Mouse (Mus musculus) heart, postnatal 0 days (tissue): ENCODE measurements around the gene Mef2a. TPM values are rescaled to one million over a fixed set of nuclear protein-coding genes. Genes with fewer than 3 reads are reported as not detected.

Experiments
- ATAC-seq: fragments of 200-750 bp; cut with Nextera tagmentation; 2 replicates; pipeline ENCODE4 v1.8.0; 2017; ENCODE audit warnings: low read depth, moderate number of reproducible peaks, moderate library complexity; ENCODE audit not compliant: insufficient read depth
- DNase-seq: peaks from one replicate; pipeline ENCODE4 v3.0.0-alpha.2; 2016; ENCODE audit warnings: low spot score
- H3K27ac ChIP-seq: fragments of 300-500 bp; sonication (generic); 2 replicates; pipeline ENCODE4 v1.5.1; 2014; ENCODE audit warnings: low read depth, mild to moderate bottlenecking
- H3K27me3 ChIP-seq: fragments of 300-500 bp; sonication (generic); 2 replicates; pipeline ENCODE4 v1.6.1; 2014; ENCODE audit warnings: low read length, mixed read lengths; ENCODE audit not compliant: control insufficient read depth, insufficient read depth
- H3K36me3 ChIP-seq: fragments of 300-500 bp; sonication (generic); replicated peaks from 2 replicates; pipeline ENCODE4 v1.6.1; 2014; ENCODE audit warnings: low read length, mixed read lengths; ENCODE audit not compliant: control insufficient read depth, insufficient read depth
- H3K4me1 ChIP-seq: fragments of 300-500 bp; sonication (generic); 2 replicates; pipeline ENCODE4 v1.6.1; 2014; ENCODE audit warnings: antibody characterized with exemption; ENCODE audit not compliant: control insufficient read depth, insufficient read depth
- H3K4me2 ChIP-seq: fragments of 300-500 bp; sonication (generic); 2 replicates; pipeline ENCODE4 v1.6.1; 2014; ENCODE audit warnings: low read depth, mild to moderate bottlenecking, low read length, moderate library complexity
- H3K4me3 ChIP-seq: fragments of 300-500 bp; sonication (generic); 2 replicates; pipeline ENCODE4 v1.5.1; 2014; ENCODE audit warnings: low read depth, low read length
- H3K9ac ChIP-seq: fragments of 300-500 bp; sonication (generic); replicated peaks from 2 replicates; pipeline ENCODE4 v1.6.1; 2014; ENCODE audit warnings: low read depth, low read length, mixed read lengths
- H3K9me3 ChIP-seq: fragments of 300-500 bp; sonication (generic); replicated peaks from 2 replicates; pipeline ENCODE4 v1.6.1; 2016; ENCODE audit warnings: low read length; ENCODE audit not compliant: control insufficient read depth
- CTCF ChIP-seq: IDR thresholded peaks from 2 replicates; pipeline ENCODE4 v1.5.1; 2016; ENCODE audit warnings: antibody characterized with exemption, control low read depth, low read depth
- EP300 ChIP-seq: IDR thresholded peaks from 2 replicates; pipeline ENCODE4 v1.6.1; 2016; ENCODE audit warnings: antibody characterized with exemption, low read depth
- WGBS: fragments of 180-500 bp; shearing (Covaris S2); extraction: QIAGEN DNeasy Blood & Tissue Kit; methylation state at CpG from one replicate; pipeline ENCODE4 v1.1.7; 2014; 5-methylcytosine and 5-hydroxymethylcytosine counted together
- polyA plus RNA-seq: library from polyadenylated mRNA; unstranded; fragments of >200 nt; fragmentation: Nextera tagmentation; extraction: Ambion mirVana; gene quantifications from 2 replicates; pipeline ENCODE4 v1.2.1, GENCODE M21; 2015
- total RNA-seq: library from RNA; depleted of rRNA; stranded (reverse); fragments of >200 nt; gene quantifications from 2 replicates; pipeline ENCODE4 v1.2.3, GENCODE M21; 2014; ENCODE audit warnings: low replicate concordance

The Mef2a gene
- total and polyA plus RNA-seq, 2 experiments from 2014 or later = 112 to 165 TPM

DNA sequence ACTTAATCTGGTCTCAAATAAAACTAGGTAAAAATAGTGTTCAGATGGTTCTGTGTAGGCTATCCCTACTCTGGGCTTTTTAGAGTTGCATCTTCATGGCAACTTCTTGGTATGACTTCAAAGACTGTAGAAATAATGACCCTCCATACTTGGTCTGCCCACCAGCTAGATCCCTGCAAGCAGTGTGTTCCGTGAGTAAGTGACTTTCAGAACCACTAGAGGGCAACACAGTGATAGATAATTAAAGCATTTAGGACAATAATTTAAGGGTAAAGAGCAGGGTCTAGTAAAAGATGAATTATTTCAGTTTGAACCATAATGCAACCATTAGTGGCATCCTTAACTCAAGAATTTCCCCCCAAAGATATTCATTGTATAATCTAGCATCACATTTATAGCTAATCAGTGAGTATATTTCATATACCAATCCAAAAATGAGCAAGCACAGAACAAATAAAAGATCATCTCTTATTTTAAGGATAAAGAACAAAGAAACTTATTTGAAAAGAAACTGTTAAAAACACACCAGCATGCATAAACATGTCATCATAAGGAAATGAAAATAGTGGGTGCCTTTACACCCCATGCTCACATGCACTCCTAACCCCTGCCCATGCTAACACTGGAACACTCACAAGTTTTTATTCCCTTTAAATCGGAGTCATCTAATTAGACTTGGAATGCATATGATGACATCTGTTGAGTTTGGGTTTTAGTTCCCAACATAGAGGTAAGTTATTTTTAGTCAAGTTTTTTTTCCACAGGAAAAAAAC is 129.4 kb downstream of the Mef2a start:
- H3K4me3 ChIP-seq = no peak overlapping the region
- peak; percentile 40; the same call in 1 of the 2 replicates for ATAC-seq
- H3K9me3 ChIP-seq = no peaks in the 10 kb centered on the region
- H3K36me3 ChIP-seq = peaks cover 39% of the 10 kb centered on the region
- no peak overlapping the region for H3K27ac ChIP-seq
- H3K9ac ChIP-seq = no peak overlapping the region
- WGBS = 32% methylated on average over 2 of the region's 2 CpGs
- peak; percentile 51 for DNase-seq
- TF ChIP-seq CTCF = peak; percentile 63
- no peak for TF ChIP-seq EP300
- H3K4me2 ChIP-seq = no peak overlapping the region
- H3K27me3 ChIP-seq = no peaks in the 10 kb centered on the region
- H3K4me1 ChIP-seq = peaks cover 23% of the 10 kb centered on the region; the same call in 1 of the 2 replicates

DNA sequence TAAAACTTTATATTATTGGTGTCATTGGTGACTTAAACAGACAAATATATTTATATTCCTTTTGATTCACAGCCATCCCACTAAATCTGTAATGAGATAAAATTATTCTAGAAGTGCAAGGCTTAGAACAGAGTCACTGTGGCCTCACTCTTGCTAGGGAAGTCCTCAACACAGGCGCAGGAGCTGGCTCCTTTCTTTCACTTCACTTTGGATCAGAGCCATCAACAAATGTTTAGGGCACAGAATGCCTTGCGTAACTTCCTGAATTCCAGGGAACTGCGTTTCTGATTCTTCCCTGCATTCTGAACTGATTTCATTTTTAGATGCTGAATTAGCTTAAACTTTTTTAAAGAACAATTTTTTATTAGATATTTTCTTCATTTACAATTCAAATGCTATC is 130.7 kb downstream of the Mef2a start:
- DNase-seq (no peak), ATAC-seq (no peak)
- 24% methylated on average over 3 of the region's 3 CpGs for WGBS
- TF ChIP-seq EP300 = no peak
- TF ChIP-seq CTCF = no peak
- Histone ChIP-seq H3K9me3 (no peaks in the 10 kb centered on the region), H3K9ac (no peak overlapping the region), H3K27ac (peak overlapping the region; percentile 51), H3K4me3 (no peak overlapping the region), H3K4me1 (peaks cover 24% of the 10 kb centered on the region; the same call in 1 of the 2 replicates), H3K27me3 (no peaks in the 10 kb centered on the region), H3K36me3 (peaks cover 39% of the 10 kb centered on the region), H3K4me2 (no peak overlapping the region)

DNA sequence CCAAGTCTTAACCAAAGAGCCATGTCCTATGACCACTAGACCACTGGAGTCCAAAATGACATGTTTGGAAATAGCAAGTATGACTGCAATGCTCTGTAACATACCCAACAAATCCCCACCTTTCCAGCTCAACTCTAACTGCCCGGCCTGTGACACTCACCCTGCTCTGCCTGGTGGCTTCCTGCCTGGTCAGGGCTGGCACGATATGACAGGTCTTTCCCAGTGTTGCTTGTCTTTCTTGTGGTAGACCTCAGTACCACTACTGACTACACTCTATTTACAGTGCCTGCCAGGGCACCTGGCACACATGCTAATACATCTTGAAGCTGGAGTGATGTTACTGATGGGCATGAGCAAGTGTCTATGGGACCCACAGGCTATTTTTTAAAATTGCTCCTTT is 134.9 kb downstream of the Mef2a start:
- DNase-seq (no peak), ATAC-seq (no peak)
- H3K36me3 ChIP-seq = peaks cover 56% of the 10 kb centered on the region
- no peak overlapping the region for H3K9ac ChIP-seq
- peaks cover 34% of the 10 kb centered on the region for H3K4me1 ChIP-seq
- no peak overlapping the region for H3K4me2 ChIP-seq
- no peak overlapping the region for H3K4me3 ChIP-seq
- 63% methylated on average over 2 of the region's 2 CpGs for WGBS
- no peaks in the 10 kb centered on the region for H3K9me3 ChIP-seq
- H3K27ac ChIP-seq = peak overlapping the region; percentile 30; the same call in 1 of the 2 replicates
- no peak for TF ChIP-seq CTCF
- TF ChIP-seq EP300 = no peak
- no peaks in the 10 kb centered on the region for H3K27me3 ChIP-seq

DNA sequence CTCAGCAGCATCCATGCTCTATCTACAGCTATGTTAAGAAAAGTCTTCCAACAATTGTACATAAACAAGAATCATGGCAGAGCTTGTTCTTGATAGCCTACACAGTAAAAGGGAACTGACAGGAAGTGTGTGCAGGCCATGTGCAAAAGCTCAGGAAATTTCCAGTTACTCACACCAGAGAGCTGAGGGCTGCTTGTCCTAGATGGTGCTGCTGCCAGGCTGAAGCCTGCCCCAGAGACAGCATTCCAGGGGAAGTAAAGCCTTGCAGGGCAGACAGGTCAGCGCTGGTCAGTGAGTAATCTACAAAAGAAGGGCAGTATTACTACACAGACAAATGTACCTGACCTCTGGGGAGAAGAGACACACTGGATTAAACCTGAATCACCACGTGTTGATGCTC is 136.3 kb downstream of the Mef2a start:
- H3K27me3 ChIP-seq = no peaks in the 10 kb centered on the region
- no peak overlapping the region for H3K4me2 ChIP-seq
- H3K9me3 ChIP-seq = no peaks in the 10 kb centered on the region
- no peak for ATAC-seq
- DNase-seq = no peak
- H3K27ac ChIP-seq = 0 out of 2 replicates have a peak overlapping the region, but pooled peaks have one; percentile 22
- no peak for TF ChIP-seq EP300
- no peak for TF ChIP-seq CTCF
- no peak overlapping the region for H3K9ac ChIP-seq
- peaks cover 39% of the 10 kb centered on the region for H3K4me1 ChIP-seq
- 77% methylated on average over 2 of the region's 2 CpGs for WGBS
- H3K36me3 ChIP-seq = peaks cover 68% of the 10 kb centered on the region
- H3K4me3 ChIP-seq = no peak overlapping the region

DNA sequence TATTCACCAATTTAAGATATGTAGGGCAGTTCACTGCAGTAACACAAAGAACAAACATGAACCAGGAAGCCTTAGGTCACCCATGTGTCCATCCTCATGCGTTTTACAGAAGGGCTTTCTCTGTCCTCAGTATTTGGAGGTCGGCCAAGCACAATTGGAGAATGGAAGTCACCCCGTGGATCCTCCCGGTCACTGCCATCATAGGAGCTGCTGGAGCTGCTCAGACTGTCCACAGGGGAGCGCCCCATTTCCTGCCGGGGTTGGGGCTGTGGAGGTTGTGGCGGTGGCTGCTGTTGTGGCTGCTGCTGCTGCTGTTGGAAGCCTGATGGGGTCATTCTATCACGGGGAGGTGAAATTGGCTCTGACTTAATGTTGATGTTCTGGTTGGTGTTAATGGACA is 137.9 kb downstream of the Mef2a start:
- H3K4me2 ChIP-seq = no peak overlapping the region
- no peaks in the 10 kb centered on the region for H3K27me3 ChIP-seq
- no peaks in the 10 kb centered on the region for H3K9me3 ChIP-seq
- no peak overlapping the region for H3K9ac ChIP-seq
- ATAC-seq (peak; percentile 65), DNase-seq (peak; percentile 74)
- H3K36me3 ChIP-seq = peaks cover 64% of the 10 kb centered on the region
- peaks cover 46% of the 10 kb centered on the region for H3K4me1 ChIP-seq
- H3K27ac ChIP-seq = peak overlapping the region; percentile 56
- TF ChIP-seq EP300 = no peak
- peak; percentile 38 for TF ChIP-seq CTCF
- no peak overlapping the region for H3K4me3 ChIP-seq
- 21% methylated on average over 8 of the region's 8 CpGs for WGBS
